Mouse (Mus musculus) hindbrain, postnatal 0 days (tissue): ENCODE results near the gene Hba-a2. TPM values are rescaled to one million over a fixed set of nuclear protein-coding genes. Genes with fewer than 3 reads are reported as not detected.
A peak's percentile ranks its signal among the peaks of the same experiment; 100 is the strongest.
"Not testable (repeated sequence)": the region's sequence is repeated elsewhere in the genome, so short reads cannot be mapped to it uniquely, and the experiment has no call there.

ENCODE experiments used
- ATAC-seq: fragments of 200-750 bp; cut with Nextera tagmentation; 2 replicates; pipeline ENCODE4 v1.8.0; 2017; ENCODE audit warnings: mild to moderate bottlenecking, moderate TSS enrichment, moderate library complexity
- DNase-seq: peaks from one replicate; pipeline ENCODE4 v3.0.0-alpha.2; 2015; ENCODE audit warnings: low spot score
- H3K27ac ChIP-seq: fragments of 300-500 bp; sonication (generic); 2 replicates; pipeline ENCODE4 v1.5.1; 2014; ENCODE audit warnings: mild to moderate bottlenecking
- H3K27me3 ChIP-seq: fragments of 300-500 bp; sonication (generic); 2 replicates; pipeline ENCODE4 v1.6.1; 2014; ENCODE audit warnings: low read length, mixed read lengths; ENCODE audit not compliant: insufficient read depth
- H3K36me3 ChIP-seq: fragments of 300-500 bp; sonication (generic); 2 replicates; pipeline ENCODE4 v1.6.1; 2014; ENCODE audit warnings: low read length, mixed read lengths; ENCODE audit not compliant: insufficient read depth
- H3K4me1 ChIP-seq: fragments of 300-500 bp; sonication (generic); 2 replicates; pipeline ENCODE4 v1.6.1; 2014; ENCODE audit warnings: antibody characterized with exemption, low read length, mixed read lengths; ENCODE audit not compliant: insufficient read depth
- H3K4me2 ChIP-seq: fragments of 300-500 bp; sonication (generic); 2 replicates; pipeline ENCODE4 v1.6.1; 2014; ENCODE audit warnings: low read depth, mild to moderate bottlenecking, low read length, moderate library complexity, mixed read lengths
- H3K4me3 ChIP-seq: fragments of 300-500 bp; sonication (generic); 2 replicates; pipeline ENCODE4 v1.5.1; 2014; ENCODE audit warnings: low read length
- H3K9ac ChIP-seq: fragments of 300-500 bp; sonication (generic); replicated peaks from 2 replicates; pipeline ENCODE4 v1.6.1; 2014; ENCODE audit warnings: mild to moderate bottlenecking, low read length, moderate library complexity, mixed read lengths
- H3K9me3 ChIP-seq: fragments of 300-500 bp; sonication (generic); 2 replicates; pipeline ENCODE4 v1.6.1; 2016; ENCODE audit warnings: low read length, mixed read lengths
- CTCF ChIP-seq: IDR thresholded peaks from 2 replicates; pipeline ENCODE4 v1.5.1; 2016; ENCODE audit warnings: antibody characterized with exemption, control low read depth, low read depth
- WGBS: fragments of 180-500 bp; shearing (Covaris S2); extraction: QIAGEN DNeasy Blood & Tissue Kit; methylation state at CpG from one replicate; pipeline ENCODE4 v1.1.7; 2014; 5-methylcytosine and 5-hydroxymethylcytosine counted together
- polyA plus RNA-seq: library from polyadenylated mRNA; unstranded; fragments of >200 nt; fragmentation: Nextera tagmentation; extraction: Ambion mirVana; gene quantifications from 2 replicates; pipeline ENCODE4 v1.2.1, GENCODE M21; 2015
- total RNA-seq: library from RNA; depleted of rRNA; stranded (reverse); fragments of >200 nt; gene quantifications from 2 replicates; pipeline ENCODE4 v1.2.3, GENCODE M21; 2014

Hba-a2 gene
- total and polyA plus RNA-seq, 2 experiments from 2014 or later = 1,601 to 2,010 TPM

GRCm38 (mm10) chr11:32287493-32287825, 8.8 kb upstream of the Hba-a2 start:
- Histone ChIP-seq H3K4me1 (no peaks in the 10 kb centered on the region), H3K36me3 (no peaks in the 10 kb centered on the region), H3K27me3 (no peaks in the 10 kb centered on the region), H3K9ac (no peak overlapping the region), H3K9me3 (no peaks in the 10 kb centered on the region), H3K4me2 (peak overlapping the region; percentile 49; the same call in 1 of the 2 replicates), H3K27ac (no peak overlapping the region), H3K4me3 (no peak overlapping the region)
- WGBS = 72% methylated on average over 9 of the region's 9 CpGs
- ATAC-seq (0 out of 2 replicates have a peak, but pooled peaks have one; percentile 19), DNase-seq (no peak)
- TF ChIP-seq CTCF = no peak

GRCm38 (mm10) chr11:32292819-32293218, 3.5 kb upstream of the Hba-a2 start:
- H3K27me3 ChIP-seq = not testable (repeated sequence)

GRCm38 (mm10) chr11:32293479-32293878, 2.8 kb upstream of the Hba-a2 start:
- not testable (repeated sequence) for ATAC-seq, H3K27me3 ChIP-seq, H3K4me3 ChIP-seq, H3K4me2 ChIP-seq, H3K9me3 ChIP-seq, H3K36me3 ChIP-seq, H3K27ac ChIP-seq, DNase-seq, H3K9ac ChIP-seq, H3K4me1 ChIP-seq
- WGBS = 76% methylated on average over 3 of the region's 3 CpGs

More at GRCm38 (mm10) chr11:32292819-32293218, 3.5 kb upstream of the Hba-a2 start:
- not testable (repeated sequence) for H3K4me2 ChIP-seq, H3K36me3 ChIP-seq, H3K4me3 ChIP-seq, H3K9me3 ChIP-seq, H3K9ac ChIP-seq, DNase-seq, H3K27ac ChIP-seq, H3K4me1 ChIP-seq, ATAC-seq
- WGBS = 89% methylated on average over 4 of the region's 4 CpGs

GRCm38 (mm10) chr11:32297417-32297816, 1.1 kb downstream of the Hba-a2 start:
- not testable (repeated sequence) for H3K27ac ChIP-seq, DNase-seq, H3K9me3 ChIP-seq, H3K4me3 ChIP-seq, H3K4me1 ChIP-seq, H3K27me3 ChIP-seq, H3K4me2 ChIP-seq, H3K9ac ChIP-seq, ATAC-seq, H3K36me3 ChIP-seq
- 54% methylated on average over 2 of the region's 2 CpGs for whole genome bisulfite sequencing

GRCm38 (mm10) chr11:32297866-32298531, 1.7 kb downstream of the Hba-a2 start:
- Histone ChIP-seq H3K27me3 (no peaks in the 10 kb centered on the region), H3K9me3 (no peaks in the 10 kb centered on the region), H3K4me3 (no peak overlapping the region), H3K4me2 (no peak overlapping the region), H3K4me1 (no peaks in the 10 kb centered on the region), H3K9ac (no peak overlapping the region), H3K36me3 (no peaks in the 10 kb centered on the region), H3K27ac (no peak overlapping the region)
- ATAC-seq (no peak), DNase-seq (no peak)
- TF ChIP-seq CTCF = no peak
- 82% methylated on average over 1 of the region's 1 CpGs for WGBS

- no peak overlapping the region for H3K27ac ChIP-seq
Measured at GRCm38 (mm10) chr11:32298532-32298918, 2.2 kb downstream of the Hba-a2 start.

GRCm38 (mm10) chr11:32299865-32300264, 3.6 kb downstream of the Hba-a2 start, which contains the start of gene Hbq1a:
Gene Hbq1a, plus strand, starts transcription at chr11:32300069.
- not testable (repeated sequence) for H3K4me1 ChIP-seq, H3K36me3 ChIP-seq, H3K9me3 ChIP-seq, H3K27ac ChIP-seq, H3K27me3 ChIP-seq, H3K9ac ChIP-seq
- DNase-seq = peak; percentile 72
- peak within 1 kb of the TSS; percentile 13; the same call in 1 of the 2 replicates for H3K4me3 ChIP-seq
- peak; percentile 90 for TF ChIP-seq CTCF
- H3K4me2 ChIP-seq = peak within 1 kb of the TSS; percentile 46
- 5% methylated on average over 16 of the region's 16 CpGs for WGBS
- ATAC-seq = peak; percentile 78

More at GRCm38 (mm10) chr11:32298532-32298918, 2.2 kb downstream of the Hba-a2 start:
- Histone ChIP-seq H3K4me3 (no peak overlapping the region), H3K9me3 (no peaks in the 10 kb centered on the region), H3K27me3 (no peaks in the 10 kb centered on the region), H3K4me2 (no peak overlapping the region), H3K9ac (no peak overlapping the region), H3K36me3 (no peaks in the 10 kb centered on the region), H3K4me1 (no peaks in the 10 kb centered on the region)
- 98% methylated on average over 2 of the region's 2 CpGs for WGBS
- TF ChIP-seq CTCF = no peak
- ATAC-seq (no peak), DNase-seq (no peak)
